Mouse (Mus musculus) limb, embryonic 15.5 days (tissue): ENCODE measurements around the gene Itga10. TPM values are rescaled to one million over a fixed set of nuclear protein-coding genes. Genes with fewer than 3 reads are reported as not detected.

ENCODE experiments used
- ATAC-seq: fragments of 200-750 bp; cut with Nextera tagmentation; 2 replicates; pipeline ENCODE4 v1.8.0; 2017; ENCODE audit warnings: low read depth, moderate TSS enrichment; ENCODE audit not compliant: insufficient number of reproducible peaks, low FRiP score, low TSS enrichment
- H3K27ac ChIP-seq: fragments of 300-500 bp; sonication (generic); 2 replicates; pipeline ENCODE4 v1.5.1; 2015; ENCODE audit warnings: moderate library complexity, mild to moderate bottlenecking, inconsistent platforms
- H3K27me3 ChIP-seq: fragments of 300-500 bp; sonication (generic); 2 replicates; pipeline ENCODE4 v1.6.1; 2015; ENCODE audit warnings: inconsistent platforms
- H3K36me3 ChIP-seq: fragments of 300-500 bp; sonication (generic); 2 replicates; pipeline ENCODE4 v1.6.1; 2015; ENCODE audit warnings: inconsistent platforms
- H3K4me1 ChIP-seq: fragments of 300-500 bp; sonication (generic); 2 replicates; pipeline ENCODE4 v1.6.1; 2015; ENCODE audit warnings: inconsistent platforms
- H3K4me2 ChIP-seq: fragments of 300-500 bp; sonication (generic); 2 replicates; pipeline ENCODE4 v1.6.1; 2015; ENCODE audit warnings: mild to moderate bottlenecking, inconsistent platforms
- H3K4me3 ChIP-seq: fragments of 300-500 bp; sonication (generic); 2 replicates; pipeline ENCODE4 v1.5.1; 2015; ENCODE audit warnings: mild to moderate bottlenecking, inconsistent platforms
- H3K9ac ChIP-seq: fragments of 300-500 bp; sonication (generic); 2 replicates; pipeline ENCODE4 v1.6.1; 2015; ENCODE audit warnings: inconsistent platforms
- H3K9me3 ChIP-seq: fragments of 300-500 bp; sonication (generic); 2 replicates; pipeline ENCODE4 v1.6.1; 2016; ENCODE audit warnings: inconsistent platforms
- WGBS: fragments of 180-500 bp; shearing (Covaris S2); methylation state at CpG from one replicate; pipeline ENCODE4 v1.1.7; 2015; 5-methylcytosine and 5-hydroxymethylcytosine counted together
- polyA plus RNA-seq: library from polyadenylated mRNA; unstranded; fragments of >200 nt; fragmentation: Nextera tagmentation; extraction: Ambion mirVana; gene quantifications from 2 replicates; pipeline ENCODE4 v1.2.1, GENCODE M21; 2015

Itga10 gene
- polyA plus RNA-seq, 1 experiment from 2014 or later, result 4.9 TPM

GRCm38 (mm10) chr3:96668424-96669067 is 23.2 kb downstream of the Itga10 start:
- Histone ChIP-seq H3K4me2 (no peak overlapping the region), H3K36me3 (no peaks in the 10 kb centered on the region), H3K27me3 (no peaks in the 10 kb centered on the region), H3K4me1 (peaks cover 18% of the 10 kb centered on the region), H3K9me3 (no peaks in the 10 kb centered on the region), H3K4me3 (no peak overlapping the region), H3K9ac (no peak overlapping the region), H3K27ac (no peak overlapping the region)
- 92% methylated on average over 5 of the region's 5 CpGs for WGBS
- ATAC-seq, result no peak

GRCm38 (mm10) chr3:96669727-96670468 is 24.5 kb downstream of the Itga10 start, which contains the start of gene Ankrd35:
Gene Ankrd35, plus strand, starts transcription at chr3:96670131.
- H3K27ac ChIP-seq, result no peak within 1 kb of the TSS
- no peaks in the 10 kb centered on the region for H3K27me3 ChIP-seq
- no peaks in the 10 kb centered on the region for H3K36me3 ChIP-seq
- no peak within 1 kb of the TSS for H3K9ac ChIP-seq
- peaks cover 13% of the 10 kb centered on the region for H3K4me1 ChIP-seq
- H3K4me2 ChIP-seq, result peak within 1 kb of the TSS; percentile 87
- H3K4me3 ChIP-seq, result peak within 1 kb of the TSS; percentile 46
- H3K9me3 ChIP-seq, result no peaks in the 10 kb centered on the region
- 4% methylated on average over 34 of the region's 35 CpGs for WGBS
- ATAC-seq, result peak; percentile 92

- H3K9me3 ChIP-seq, result no peaks in the 10 kb centered on the region
- no peaks in the 10 kb centered on the region for H3K36me3 ChIP-seq
- H3K4me1 ChIP-seq, result peaks cover 19% of the 10 kb centered on the region
- 93% methylated on average over 5 of the region's 5 CpGs for WGBS
- no peak overlapping the region for H3K4me3 ChIP-seq
- H3K4me2 ChIP-seq, result no peak overlapping the region
- H3K27me3 ChIP-seq, result no peaks in the 10 kb centered on the region
- no peak overlapping the region for H3K9ac ChIP-seq
- no peak for ATAC-seq
- no peak overlapping the region for H3K27ac ChIP-seq
Measured at GRCm38 (mm10) chr3:96671519-96671918, 26.1 kb downstream of the Itga10 start.

- Histone ChIP-seq H3K9me3 (no peaks in the 10 kb centered on the region), H3K4me3 (no peak overlapping the region), H3K9ac (no peak overlapping the region), H3K4me2 (no peak overlapping the region), H3K36me3 (no peaks in the 10 kb centered on the region), H3K27me3 (no peaks in the 10 kb centered on the region), H3K27ac (no peak overlapping the region), H3K4me1 (peaks cover 19% of the 10 kb centered on the region)
- ATAC-seq, result no peak
- WGBS, result 61% methylated on average over 4 of the region's 4 CpGs
Measured at GRCm38 (mm10) chr3:96673514-96673913, 28.1 kb downstream of the Itga10 start.

- WGBS, result 14% methylated on average over 8 of the region's 8 CpGs
- H3K27ac ChIP-seq, result peak overlapping the region; percentile 67
- ATAC-seq, result no peak
- H3K4me3 ChIP-seq, result no peak overlapping the region
- 0 out of 2 replicates have a peak overlapping the region, but pooled peaks have one; percentile 19 for H3K4me2 ChIP-seq
- no peaks in the 10 kb centered on the region for H3K36me3 ChIP-seq
- H3K4me1 ChIP-seq, result peaks cover 22% of the 10 kb centered on the region
- H3K9me3 ChIP-seq, result no peaks in the 10 kb centered on the region
- no peaks in the 10 kb centered on the region for H3K27me3 ChIP-seq
- no peak overlapping the region for H3K9ac ChIP-seq
Measured at GRCm38 (mm10) chr3:96674442-96674841, 29.1 kb downstream of the Itga10 start.

GRCm38 (mm10) chr3:96675171-96675570 is 29.8 kb downstream of the Itga10 start:
- no peak overlapping the region for H3K9ac ChIP-seq
- peak overlapping the region; percentile 67; the same call in 1 of the 2 replicates for H3K27ac ChIP-seq
- H3K9me3 ChIP-seq, result no peaks in the 10 kb centered on the region
- WGBS, result 53% methylated on average over 3 of the region's 3 CpGs
- no peak overlapping the region for H3K4me3 ChIP-seq
- H3K27me3 ChIP-seq, result no peaks in the 10 kb centered on the region
- H3K4me1 ChIP-seq, result peaks cover 22% of the 10 kb centered on the region
- H3K36me3 ChIP-seq, result no peaks in the 10 kb centered on the region
- no peak for ATAC-seq
- H3K4me2 ChIP-seq, result no peak overlapping the region

- WGBS, result 39% methylated on average over 3 of the region's 3 CpGs
- H3K4me2 ChIP-seq, result no peak overlapping the region
- H3K36me3 ChIP-seq, result no peaks in the 10 kb centered on the region
- peaks cover 17% of the 10 kb centered on the region for H3K4me1 ChIP-seq
- peak overlapping the region; percentile 67; the same call in 1 of the 2 replicates for H3K27ac ChIP-seq
- no peaks in the 10 kb centered on the region for H3K9me3 ChIP-seq
- no peak for ATAC-seq
- H3K4me3 ChIP-seq, result no peak overlapping the region
- no peaks in the 10 kb centered on the region for H3K27me3 ChIP-seq
- no peak overlapping the region for H3K9ac ChIP-seq
Measured at GRCm38 (mm10) chr3:96675690-96676089, 30.3 kb downstream of the Itga10 start.

- no peak overlapping the region for H3K27ac ChIP-seq
- no peak overlapping the region for H3K9ac ChIP-seq
- 66% methylated on average over 7 of the region's 7 CpGs for WGBS
- no peaks in the 10 kb centered on the region for H3K36me3 ChIP-seq
- no peak for ATAC-seq
- no peaks in the 10 kb centered on the region for H3K9me3 ChIP-seq
- no peak overlapping the region for H3K4me2 ChIP-seq
- H3K4me3 ChIP-seq, result no peak overlapping the region
- peaks cover 14% of the 10 kb centered on the region for H3K4me1 ChIP-seq
- no peaks in the 10 kb centered on the region for H3K27me3 ChIP-seq
Measured at GRCm38 (mm10) chr3:96678456-96678855, 33.1 kb downstream of the Itga10 start.

- Histone ChIP-seq H3K4me2 (no peak overlapping the region), H3K36me3 (no peaks in the 10 kb centered on the region), H3K9me3 (no peaks in the 10 kb centered on the region), H3K27ac (no peak overlapping the region), H3K9ac (no peak overlapping the region), H3K27me3 (peaks cover 7% of the 10 kb centered on the region), H3K4me3 (no peak overlapping the region), H3K4me1 (peaks cover 14% of the 10 kb centered on the region)
- WGBS, result 27% methylated on average over 5 of the region's 5 CpGs
- peak; percentile 53; the same call in 1 of the 2 replicates for ATAC-seq
Measured at GRCm38 (mm10) chr3:96679159-96679674, 33.8 kb downstream of the Itga10 start.

GRCm38 (mm10) chr3:96680269-96680956 is 35.0 kb downstream of the Itga10 start:
- H3K36me3 ChIP-seq, result no peaks in the 10 kb centered on the region
- H3K27me3 ChIP-seq, result peaks cover 10% of the 10 kb centered on the region
- H3K4me2 ChIP-seq, result no peak overlapping the region
- peaks cover 21% of the 10 kb centered on the region; the same call in 1 of the 2 replicates for H3K4me1 ChIP-seq
- no peak for ATAC-seq
- H3K9ac ChIP-seq, result no peak overlapping the region
- H3K4me3 ChIP-seq, result no peak overlapping the region
- no peak overlapping the region for H3K27ac ChIP-seq
- no peaks in the 10 kb centered on the region for H3K9me3 ChIP-seq
- 27% methylated on average over 12 of the region's 12 CpGs for WGBS

- Histone ChIP-seq H3K27me3 (peaks cover 10% of the 10 kb centered on the region), H3K9ac (no peak overlapping the region), H3K36me3 (no peaks in the 10 kb centered on the region), H3K4me2 (no peak overlapping the region), H3K4me3 (no peak overlapping the region), H3K9me3 (no peaks in the 10 kb centered on the region), H3K27ac (no peak overlapping the region), H3K4me1 (peaks cover 17% of the 10 kb centered on the region; the same call in 1 of the 2 replicates)
- ATAC-seq, result no peak
- WGBS, result 77% methylated on average over 3 of the region's 3 CpGs
Measured at GRCm38 (mm10) chr3:96683496-96683895, 38.1 kb downstream of the Itga10 start.
